Mouse (Mus musculus): ENCODE measurements around the gene Ctsf. TPM values are rescaled to one million over a fixed set of nuclear protein-coding genes. Genes with fewer than 3 reads are reported as not detected.

The Ctsf gene
- polyA plus RNA-seq, 1 experiment from 2014 or later, result 13.8 TPM

- TF ChIP-seq CTCF (IDR thresholded peaks at IDR 0.05; ENCODE audit: low read depth), result peak; percentile 37; the same call in 1 of the 2 replicates
- Histone ChIP-seq H3K27me3 (ENCODE audit: insufficient read depth, low read length) (no peaks in the 10 kb centered on the region), H3K27ac (ENCODE audit: low read depth) (no peak overlapping the region), H3K4me3 (ENCODE audit: low read depth, low read length) (no peak overlapping the region), H3K9ac (no peak overlapping the region), H3K36me3 (ENCODE audit: insufficient read depth) (no peaks in the 10 kb centered on the region), H3K4me2 (no peak overlapping the region), H3K4me1 (ENCODE audit: insufficient read depth) (peaks cover 14% of the 10 kb centered on the region; the same call in 1 of the 2 replicates), H3K9me3 (ENCODE audit: low read depth, low read length) (no peaks in the 10 kb centered on the region)
- WGBS, result 75% methylated on average over 6 of the region's 6 CpGs
- ATAC-seq (ENCODE audit: insufficient read depth) (no peak), DNase-seq (peak; percentile 53)
These were observed 41.9 kb upstream of the Ctsf start for GRCm38 (mm10) chr19:4813015-4813414.

- H3K4me3 ChIP-seq (ENCODE audit: low read depth, low read length), result no peak overlapping the region
- no peaks in the 10 kb centered on the region for H3K27me3 ChIP-seq (ENCODE audit: insufficient read depth, low read length)
- TF ChIP-seq CTCF (IDR thresholded peaks at IDR 0.05; ENCODE audit: low read depth), result no peak
- no peak for ATAC-seq (ENCODE audit: insufficient read depth)
- H3K27ac ChIP-seq (ENCODE audit: low read depth), result no peak overlapping the region
- no peak overlapping the region for H3K9ac ChIP-seq
- peak; percentile 27 for DNase-seq
- no peaks in the 10 kb centered on the region for H3K9me3 ChIP-seq (ENCODE audit: low read depth, low read length)
- H3K4me1 ChIP-seq (ENCODE audit: insufficient read depth), result no peaks in the 10 kb centered on the region
- no peaks in the 10 kb centered on the region for H3K36me3 ChIP-seq (ENCODE audit: insufficient read depth)
- H3K4me2 ChIP-seq, result no peak overlapping the region
- 40% methylated on average over 1 of the region's 1 CpGs for WGBS
These were observed 37.6 kb upstream of the Ctsf start for GRCm38 (mm10) chr19:4817182-4817835.

- H3K4me1 ChIP-seq (ENCODE audit: insufficient read depth), result no peaks in the 10 kb centered on the region
- no peak overlapping the region for H3K9ac ChIP-seq
- H3K36me3 ChIP-seq (ENCODE audit: insufficient read depth), result peaks cover 17% of the 10 kb centered on the region; the same call in 1 of the 2 replicates
- ATAC-seq (ENCODE audit: insufficient read depth) (peak; percentile 58), DNase-seq (peak; percentile 87)
- H3K27ac ChIP-seq (ENCODE audit: low read depth), result no peak overlapping the region
- no peaks in the 10 kb centered on the region for H3K9me3 ChIP-seq (ENCODE audit: low read depth, low read length)
- peak; percentile 39 for TF ChIP-seq CTCF (IDR thresholded peaks at IDR 0.05; ENCODE audit: low read depth)
- no peak overlapping the region for H3K4me3 ChIP-seq (ENCODE audit: low read depth, low read length)
- WGBS, result 66% methylated on average over 5 of the region's 5 CpGs
- no peak overlapping the region for H3K4me2 ChIP-seq
- H3K27me3 ChIP-seq (ENCODE audit: insufficient read depth, low read length), result no peaks in the 10 kb centered on the region
These were observed 34.1 kb upstream of the Ctsf start for GRCm38 (mm10) chr19:4820678-4821303.

GRCm38 (mm10) chr19:4828444-4829114, 26.4 kb upstream of the Ctsf start:
- Histone ChIP-seq H3K4me1 (ENCODE audit: insufficient read depth) (no peaks in the 10 kb centered on the region), H3K36me3 (ENCODE audit: insufficient read depth) (peaks cover 23% of the 10 kb centered on the region; the same call in 1 of the 2 replicates)

GRCm38 (mm10) chr19:4829156-4829555, 25.8 kb upstream of the Ctsf start:
- no peak overlapping the region for H3K4me2 ChIP-seq
- H3K9me3 ChIP-seq (ENCODE audit: low read depth, low read length), result no peaks in the 10 kb centered on the region
- H3K36me3 ChIP-seq (ENCODE audit: insufficient read depth), result peaks cover 23% of the 10 kb centered on the region; the same call in 1 of the 2 replicates
- no peak overlapping the region for H3K4me3 ChIP-seq (ENCODE audit: low read depth, low read length)
- no peak for ATAC-seq (ENCODE audit: insufficient read depth)
- no peak for DNase-seq
- no peak overlapping the region for H3K27ac ChIP-seq (ENCODE audit: low read depth)
- no peak overlapping the region for H3K9ac ChIP-seq
- TF ChIP-seq CTCF (IDR thresholded peaks at IDR 0.05; ENCODE audit: low read depth), result no peak
- WGBS, result 60% methylated on average over 7 of the region's 7 CpGs
- H3K27me3 ChIP-seq (ENCODE audit: insufficient read depth, low read length), result no peaks in the 10 kb centered on the region
- H3K4me1 ChIP-seq (ENCODE audit: insufficient read depth), result no peaks in the 10 kb centered on the region

More at GRCm38 (mm10) chr19:4828444-4829114, 26.4 kb upstream of the Ctsf start:
- no peak for TF ChIP-seq CTCF (IDR thresholded peaks at IDR 0.05; ENCODE audit: low read depth)
- Histone ChIP-seq H3K4me3 (ENCODE audit: low read depth, low read length) (no peak overlapping the region), H3K4me2 (no peak overlapping the region), H3K9me3 (ENCODE audit: low read depth, low read length) (no peaks in the 10 kb centered on the region), H3K27ac (ENCODE audit: low read depth) (no peak overlapping the region), H3K27me3 (ENCODE audit: insufficient read depth, low read length) (no peaks in the 10 kb centered on the region), H3K9ac (no peak overlapping the region)
- peak; percentile 26 for DNase-seq
- no peak for ATAC-seq (ENCODE audit: insufficient read depth)
- WGBS, result 52% methylated on average over 16 of the region's 16 CpGs

GRCm38 (mm10) chr19:4833977-4834376, 21.0 kb upstream of the Ctsf start:
- H3K4me1 ChIP-seq (ENCODE audit: insufficient read depth), result no peaks in the 10 kb centered on the region
- no peak for TF ChIP-seq CTCF (IDR thresholded peaks at IDR 0.05; ENCODE audit: low read depth)
- H3K36me3 ChIP-seq (ENCODE audit: insufficient read depth), result peaks cover 8% of the 10 kb centered on the region; the same call in 1 of the 2 replicates
- H3K9ac ChIP-seq, result no peak overlapping the region
- no peaks in the 10 kb centered on the region for H3K9me3 ChIP-seq (ENCODE audit: low read depth, low read length)
- ATAC-seq (ENCODE audit: insufficient read depth), result no peak
- no peak for DNase-seq
- no peak overlapping the region for H3K4me2 ChIP-seq
- H3K27ac ChIP-seq (ENCODE audit: low read depth), result no peak overlapping the region
- H3K4me3 ChIP-seq (ENCODE audit: low read depth, low read length), result no peak overlapping the region
- 83% methylated on average over 8 of the region's 8 CpGs for WGBS
- H3K27me3 ChIP-seq (ENCODE audit: insufficient read depth, low read length), result no peaks in the 10 kb centered on the region

DNA sequence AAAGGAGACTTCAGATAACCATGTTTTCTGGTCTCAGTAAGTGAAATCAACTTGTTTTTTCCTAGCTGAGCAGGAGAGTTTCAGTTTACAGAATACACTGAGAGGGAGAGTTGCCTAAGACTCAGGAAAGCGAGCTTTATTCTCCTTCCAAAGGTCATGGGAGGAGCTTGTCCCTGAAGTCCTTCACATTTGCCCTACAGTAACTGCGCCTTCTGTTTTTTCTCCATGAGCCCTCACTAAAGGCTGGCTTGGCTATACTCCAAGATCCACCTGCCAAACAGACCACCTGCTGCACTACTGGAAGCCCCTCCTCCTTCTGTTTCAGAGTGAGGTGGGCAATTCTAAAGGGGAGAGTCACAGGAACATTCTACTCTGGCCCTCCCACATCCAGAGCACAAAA, 18.8 kb upstream of the Ctsf start:
- no peak for TF ChIP-seq CTCF (IDR thresholded peaks at IDR 0.05; ENCODE audit: low read depth)
- no peaks in the 10 kb centered on the region for H3K4me1 ChIP-seq (ENCODE audit: insufficient read depth)
- no peak overlapping the region for H3K9ac ChIP-seq
- 73% methylated on average over 2 of the region's 2 CpGs for WGBS
- no peak overlapping the region for H3K4me2 ChIP-seq
- H3K9me3 ChIP-seq (ENCODE audit: low read depth, low read length), result no peaks in the 10 kb centered on the region
- peaks cover 8% of the 10 kb centered on the region; the same call in 1 of the 2 replicates for H3K36me3 ChIP-seq (ENCODE audit: insufficient read depth)
- ATAC-seq (ENCODE audit: insufficient read depth) (no peak), DNase-seq (no peak)
- H3K27ac ChIP-seq (ENCODE audit: low read depth), result no peak overlapping the region
- peaks cover 13% of the 10 kb centered on the region; the same call in 1 of the 2 replicates for H3K27me3 ChIP-seq (ENCODE audit: insufficient read depth, low read length)
- H3K4me3 ChIP-seq (ENCODE audit: low read depth, low read length), result no peak overlapping the region
